ENCODE assay signal across 23 mouse cellular contexts in the genomic region with DNA sequence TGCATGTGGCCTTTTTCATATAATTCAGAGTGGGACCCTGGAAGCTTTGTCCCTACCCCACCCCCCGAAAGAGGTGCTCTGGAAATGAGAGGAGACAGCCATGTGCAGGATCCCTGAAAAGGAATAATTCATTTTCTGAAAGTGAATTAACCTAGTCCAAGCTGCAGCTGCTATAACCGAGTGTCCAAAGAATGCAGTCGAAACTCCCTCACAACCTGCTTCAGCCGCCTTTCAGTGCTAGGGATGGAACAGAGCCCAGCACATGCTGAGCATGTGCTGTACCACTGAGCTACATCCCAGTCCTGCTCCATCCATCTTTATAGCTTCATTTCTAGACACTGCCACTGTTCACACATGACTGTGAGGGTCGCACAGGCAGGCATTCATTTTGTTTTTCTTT.
A peak's percentile ranks its signal among the peaks of the same experiment; 100 is the strongest.
DNase-seq lines count a peak whose midpoint lies in the region; ATAC-seq lines count a peak whose summit lies in the region.
"Had no signal": no experiment of that assay in that cellular context is flagged by ENCODE, and none has a peak within 500 bp of the region (broad histone marks: within the 10 kb centered on the region; RNA-seq: fewer than 3 reads in every experiment).

No protein-coding gene starts in this region.

- no peak overlapping the region for H3K4me2 ChIP-seq in heart, embryonic 11.5 days
- no peak overlapping the region for H3K4me2 ChIP-seq in limb, embryonic 13.5 days (replicated peaks)
- H3K4me2 ChIP-seq: forebrain, embryonic 12.5 days; hindbrain, embryonic 15.5 days; intestine, embryonic 15.5 days; limb, embryonic 15.5 days; lung, embryonic 15.5 days; midbrain, embryonic 15.5 days; neural tube, embryonic 12.5 days had no signal

- DNase-seq in cerebellum, postnatal 10 days: peak; percentile 48 to 72
- DNase-seq in cerebellum, adult 8-10 months: no peak
- peak; percentile 60 for DNase-seq in heart, adult 11 months
- no peak for DNase-seq in limb, embryonic 10.5 days (ENCODE audit: low spot score)
- DNase-seq: adrenal gland, postnatal 25 days; gastrocnemius, postnatal 10 days; kidney, adult 8-10 months; kidney, postnatal 10 days; lung, postnatal 4 days; right cerebral cortex, postnatal 14 days; spleen, adult 18-20 months had no signal

- H3K36me3 ChIP-seq in heart, embryonic 11.5 days (ENCODE audit: control insufficient read depth, insufficient read depth, low read length): no peaks in the 10 kb centered on the region
- H3K36me3 ChIP-seq in limb, embryonic 13.5 days: no peaks in the 10 kb centered on the region
- H3K36me3 ChIP-seq in limb, embryonic 10.5 days: no peaks in the 10 kb centered on the region
- H3K36me3 ChIP-seq: forebrain, embryonic 12.5 days; hindbrain, embryonic 15.5 days; intestine, embryonic 15.5 days; limb, embryonic 15.5 days; lung, embryonic 15.5 days; midbrain, embryonic 15.5 days; neural tube, embryonic 12.5 days had no signal

- H3K27ac ChIP-seq in heart, embryonic 11.5 days (ENCODE audit: low read depth, low read length): no peak overlapping the region
- no peak overlapping the region for H3K27ac ChIP-seq in limb, embryonic 13.5 days
- no peak overlapping the region for H3K27ac ChIP-seq in limb, embryonic 10.5 days
- H3K27ac ChIP-seq: forebrain, embryonic 12.5 days; hindbrain, embryonic 15.5 days; intestine, embryonic 15.5 days; limb, embryonic 15.5 days; liver, embryonic 14.5 days; lung, embryonic 15.5 days; midbrain, embryonic 15.5 days; neural tube, embryonic 12.5 days had no signal

- no peaks in the 10 kb centered on the region for H3K27me3 ChIP-seq in heart, embryonic 11.5 days (ENCODE audit: control insufficient read depth, insufficient read depth, low read length)
- H3K27me3 ChIP-seq in limb, embryonic 13.5 days: no peaks in the 10 kb centered on the region
- H3K27me3 ChIP-seq in limb, embryonic 10.5 days (ENCODE audit: low read depth, poor library complexity, severe bottlenecking): no peaks in the 10 kb centered on the region
- H3K27me3 ChIP-seq: forebrain, embryonic 12.5 days; hindbrain, embryonic 15.5 days; intestine, embryonic 15.5 days; limb, embryonic 15.5 days; lung, embryonic 15.5 days; midbrain, embryonic 15.5 days; neural tube, embryonic 12.5 days had no signal

- peaks cover 9% of the 10 kb centered on the region for H3K4me1 ChIP-seq in heart, embryonic 11.5 days (ENCODE audit: control insufficient read depth, insufficient read depth, low read length)
- H3K4me1 ChIP-seq in limb, embryonic 13.5 days: peaks cover 19% of the 10 kb centered on the region
- H3K4me1 ChIP-seq in limb, embryonic 10.5 days: peaks cover 40% of the 10 kb centered on the region
- H3K4me1 ChIP-seq: hindbrain, embryonic 15.5 days; intestine, embryonic 15.5 days; lung, embryonic 15.5 days; midbrain, embryonic 15.5 days; neural tube, embryonic 12.5 days had no signal

- H3K9me3 ChIP-seq in heart, embryonic 11.5 days (replicated peaks; ENCODE audit: control insufficient read depth, low read length): no peaks in the 10 kb centered on the region
- no peaks in the 10 kb centered on the region for H3K9me3 ChIP-seq in limb, embryonic 13.5 days
- no peaks in the 10 kb centered on the region for H3K9me3 ChIP-seq in limb, embryonic 10.5 days (replicated peaks)
- H3K9me3 ChIP-seq: forebrain, embryonic 12.5 days; hindbrain, embryonic 15.5 days; intestine, embryonic 15.5 days; limb, embryonic 15.5 days; lung, embryonic 15.5 days; midbrain, embryonic 15.5 days; neural tube, embryonic 12.5 days had no signal

- ATAC-seq in heart, embryonic 11.5 days (replicated peaks; ENCODE audit: insufficient number of reproducible peaks, low FRiP score, low TSS enrichment): no peak
- ATAC-seq in limb, embryonic 13.5 days (ENCODE audit: low FRiP score, low read depth): 0 out of 2 replicates have a peak, but pooled peaks have one; percentile 32
- ATAC-seq in megakaryocyte progenitor cell, adult 5-6 weeks (replicated peaks; ENCODE audit: poor library complexity): no peak
- ATAC-seq: intestine, embryonic 15.5 days; midbrain, embryonic 15.5 days had no signal

- WGBS in heart, embryonic 11.5 days (ENCODE audit: insufficient replicate concordance): 60% methylated on average over 5 of the region's 5 CpGs
- WGBS in limb, embryonic 13.5 days: 64% methylated on average over 5 of the region's 5 CpGs
- 76% methylated on average over 5 of the region's 5 CpGs for WGBS in limb, embryonic 10.5 days

- H3K4me3 ChIP-seq in heart, embryonic 11.5 days (ENCODE audit: low read depth, low read length): no peak overlapping the region
- no peak overlapping the region for H3K4me3 ChIP-seq in limb, embryonic 13.5 days
- no peak overlapping the region for H3K4me3 ChIP-seq in limb, embryonic 10.5 days
- H3K4me3 ChIP-seq: erythroblast, embryonic 14.5 days; forebrain, embryonic 12.5 days; hindbrain, embryonic 15.5 days; intestine, embryonic 15.5 days; limb, embryonic 15.5 days; lung, embryonic 15.5 days; midbrain, embryonic 15.5 days; neural tube, embryonic 12.5 days had no signal

- H3K9ac ChIP-seq in heart, embryonic 11.5 days (ENCODE audit: low read depth, low read length): no peak overlapping the region
- no peak overlapping the region for H3K9ac ChIP-seq in limb, embryonic 13.5 days
- H3K9ac ChIP-seq: forebrain, embryonic 12.5 days; hindbrain, embryonic 15.5 days; intestine, embryonic 15.5 days; limb, embryonic 15.5 days; liver, embryonic 14.5 days; lung, embryonic 15.5 days; midbrain, embryonic 15.5 days; neural tube, embryonic 12.5 days had no signal

Comparison
In these comparisons a context has a peak if more than half of its experiments do, and no peak if none do; other contexts are left out.
1. DNase-seq: peak in cerebellum, postnatal 10 days (2 of 2) and heart, adult 11 months (single experiment); none in cerebellum, adult 8-10 months (single experiment) and limb, embryonic 10.5 days (single experiment).